Mouse (Mus musculus): Measurements from ENCODE around the gene Plcb1.

DNA sequence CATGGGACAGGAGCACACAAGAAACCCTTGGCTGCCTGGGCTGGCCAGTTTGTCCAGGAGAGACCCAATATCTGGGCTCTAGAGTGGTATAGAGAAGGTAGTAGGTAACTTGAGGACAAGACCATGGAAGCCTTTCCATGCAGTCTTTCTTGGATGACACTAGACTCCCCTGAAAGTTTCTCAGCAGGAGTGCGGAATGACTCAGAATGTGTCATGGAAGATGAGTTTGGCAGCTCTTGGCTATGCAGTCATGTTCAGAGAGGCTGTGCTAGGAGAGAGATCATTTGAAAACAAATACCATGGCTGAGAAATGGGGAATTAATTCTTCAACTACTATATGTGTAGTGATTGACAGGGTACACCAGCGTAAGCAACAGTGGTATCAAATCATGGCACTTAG lies 372.1 kb downstream of the Plcb1 start:
- TF ChIP-seq POLR2A (IDR thresholded peaks at IDR 0.05; ENCODE audit: extremely low read depth, insufficient read depth, low read length) (no peak), CTCF (IDR thresholded peaks at IDR 0.05; ENCODE audit: extremely low read depth, insufficient read depth, low read length) (no peak)
